Mouse (Mus musculus): ENCODE measurements around the gene Lamb1.

Gene Lamb1

GRCm38 (mm10) chr12:31289046-31289445 is 24.0 kb downstream of the Lamb1 start:
- DNase-seq (ENCODE audit: low read depth): no peak

DNA sequence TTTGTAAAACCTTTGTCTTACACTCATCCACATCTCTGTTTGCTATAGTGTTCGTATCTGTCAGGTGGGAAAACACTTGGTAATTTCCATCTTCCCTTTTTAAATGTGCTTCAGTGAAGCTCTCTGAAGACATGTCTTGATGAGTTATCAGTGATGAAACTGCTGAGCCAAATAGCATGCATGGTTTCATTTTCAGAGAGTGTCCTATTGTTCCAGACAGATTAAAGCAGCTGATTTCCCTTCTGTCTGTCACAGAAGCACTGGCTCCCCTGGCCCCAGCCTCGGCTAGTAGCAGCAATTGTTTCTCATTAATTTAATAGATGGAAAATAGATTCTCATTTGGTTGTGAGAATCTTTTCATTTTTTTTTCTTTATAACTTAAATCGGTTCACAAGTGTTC is 25.9 kb downstream of the Lamb1 start:
- DNase-seq (ENCODE audit: low read depth): no peak

DNA sequence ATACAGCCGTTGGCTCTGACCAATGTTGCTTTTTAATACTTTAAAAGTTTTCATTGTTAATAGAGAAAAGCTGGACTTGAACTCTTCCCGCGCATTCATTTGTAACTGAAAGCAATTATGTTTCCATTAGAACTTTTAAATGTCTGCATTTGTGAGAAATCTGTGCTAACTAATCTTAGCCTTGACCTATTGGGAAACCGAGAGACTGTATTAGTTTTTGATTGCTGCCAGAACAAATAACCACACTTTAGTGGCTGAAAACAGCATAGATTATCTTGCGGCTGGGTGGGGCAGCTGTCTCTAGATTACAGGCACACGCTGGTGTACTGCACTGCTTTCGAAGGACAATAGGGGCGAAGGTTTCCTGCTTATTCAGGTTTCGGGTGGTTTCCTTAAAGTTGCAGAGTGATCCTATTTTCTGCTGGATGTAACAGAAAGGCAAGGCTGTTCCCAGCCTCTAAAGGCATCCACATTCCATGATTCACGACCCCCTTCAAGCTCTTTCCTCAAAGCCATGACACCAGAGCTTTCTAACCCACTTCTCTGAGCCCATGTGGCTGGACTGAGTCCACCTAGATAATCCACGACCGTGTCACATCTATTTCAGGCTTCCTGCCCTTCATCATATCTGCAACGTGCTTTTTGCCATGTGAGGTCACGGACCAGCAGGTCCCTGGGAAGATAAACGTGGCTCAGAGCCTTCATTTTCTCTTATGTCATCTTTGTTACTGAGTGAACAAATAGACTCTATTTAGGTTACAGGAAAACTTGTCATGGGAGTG is 28.5 kb downstream of the Lamb1 start:
- no peak for DNase-seq (ENCODE audit: low read depth)

GRCm38 (mm10) chr12:31294526-31294925 is 29.5 kb downstream of the Lamb1 start:
- DNase-seq (ENCODE audit: low read depth): no peak

- no peak for DNase-seq (ENCODE audit: low read depth)
Measured at GRCm38 (mm10) chr12:31294996-31295395, 30.0 kb downstream of the Lamb1 start.

DNA sequence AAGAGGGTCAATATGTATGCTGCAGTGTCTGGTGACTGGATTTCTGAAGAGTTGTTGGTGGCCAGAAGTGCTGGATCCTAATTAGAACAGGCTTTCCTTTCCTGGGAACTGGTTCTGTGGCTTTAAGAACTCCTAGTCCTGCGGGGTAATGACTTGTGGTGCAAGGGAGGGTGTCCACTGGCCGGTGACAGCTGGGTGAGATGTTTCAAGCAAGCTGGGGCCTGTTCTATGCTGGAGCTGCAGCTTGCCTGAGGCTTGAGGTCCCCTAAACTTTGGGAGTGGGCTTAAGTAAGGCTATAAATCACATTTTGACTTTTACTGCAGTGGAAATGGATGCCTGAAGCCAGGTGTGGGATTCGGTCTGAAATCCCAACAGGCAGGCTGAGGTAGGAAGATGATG is 30.5 kb downstream of the Lamb1 start:
- DNase-seq (ENCODE audit: low read depth): no peak

DNA sequence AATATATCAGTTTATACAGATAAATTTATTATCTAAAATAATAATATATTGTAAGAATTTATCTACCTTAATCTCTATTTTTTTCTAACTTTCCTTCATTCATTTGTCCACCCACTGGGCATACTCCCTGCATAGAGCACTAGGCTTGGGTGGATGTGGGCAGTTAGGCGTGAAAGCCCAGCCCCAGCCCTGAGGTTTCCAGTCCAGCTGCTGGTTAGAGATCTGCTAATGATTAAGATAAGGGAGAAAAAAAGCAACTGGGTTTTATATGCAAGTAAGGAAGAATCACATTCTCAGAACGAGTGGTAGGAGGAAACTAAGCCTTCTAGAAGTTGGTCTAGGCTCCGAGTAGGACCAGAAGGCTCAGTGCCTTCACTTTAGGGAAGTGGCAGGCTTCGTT is 31.1 kb downstream of the Lamb1 start:
- peak; percentile 51 for DNase-seq (ENCODE audit: low read depth)

GRCm38 (mm10) chr12:31298122-31298521 is 33.1 kb downstream of the Lamb1 start:
- DNase-seq (ENCODE audit: low read depth): no peak

- DNase-seq (ENCODE audit: low read depth): no peak
Measured at GRCm38 (mm10) chr12:31298530-31298929, 33.5 kb downstream of the Lamb1 start.

- DNase-seq (ENCODE audit: low read depth): no peak
Measured at GRCm38 (mm10) chr12:31299126-31299525, 34.1 kb downstream of the Lamb1 start.

DNA sequence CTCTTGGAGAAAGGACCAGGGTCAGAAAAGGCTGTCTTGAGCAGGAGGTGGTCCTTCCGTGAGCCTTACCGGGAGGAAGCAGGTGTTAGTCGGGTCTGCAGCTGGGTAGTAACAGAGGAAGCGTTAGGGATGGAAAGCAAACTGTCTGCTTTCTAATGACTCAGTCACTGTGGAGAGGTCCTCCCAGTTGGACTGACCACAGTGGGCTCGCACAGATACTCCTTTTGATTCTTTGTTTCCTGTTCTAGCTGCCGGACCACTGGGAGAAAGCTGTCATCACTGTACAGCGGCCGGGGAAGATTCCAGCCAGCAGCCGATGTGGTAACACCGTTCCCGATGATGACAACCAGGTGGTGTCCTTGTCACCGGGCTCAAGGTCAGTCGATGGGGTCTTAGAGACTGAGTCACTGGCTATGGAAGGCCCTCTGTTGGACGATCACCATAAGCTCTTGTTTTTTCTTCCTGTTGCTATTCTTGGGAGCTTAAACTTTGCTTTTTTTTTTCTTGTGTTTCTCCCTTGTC is 34.7 kb downstream of the Lamb1 start:
- DNase-seq (ENCODE audit: low read depth): peak; percentile 79

GRCm38 (mm10) chr12:31300276-31300675 is 35.2 kb downstream of the Lamb1 start:
- no peak for DNase-seq (ENCODE audit: low read depth)

GRCm38 (mm10) chr12:31302266-31302665 is 37.2 kb downstream of the Lamb1 start:
- no peak for DNase-seq (ENCODE audit: low read depth)

- no peak for DNase-seq (ENCODE audit: low read depth)
Measured at GRCm38 (mm10) chr12:31302766-31303511, 37.9 kb downstream of the Lamb1 start.

DNA sequence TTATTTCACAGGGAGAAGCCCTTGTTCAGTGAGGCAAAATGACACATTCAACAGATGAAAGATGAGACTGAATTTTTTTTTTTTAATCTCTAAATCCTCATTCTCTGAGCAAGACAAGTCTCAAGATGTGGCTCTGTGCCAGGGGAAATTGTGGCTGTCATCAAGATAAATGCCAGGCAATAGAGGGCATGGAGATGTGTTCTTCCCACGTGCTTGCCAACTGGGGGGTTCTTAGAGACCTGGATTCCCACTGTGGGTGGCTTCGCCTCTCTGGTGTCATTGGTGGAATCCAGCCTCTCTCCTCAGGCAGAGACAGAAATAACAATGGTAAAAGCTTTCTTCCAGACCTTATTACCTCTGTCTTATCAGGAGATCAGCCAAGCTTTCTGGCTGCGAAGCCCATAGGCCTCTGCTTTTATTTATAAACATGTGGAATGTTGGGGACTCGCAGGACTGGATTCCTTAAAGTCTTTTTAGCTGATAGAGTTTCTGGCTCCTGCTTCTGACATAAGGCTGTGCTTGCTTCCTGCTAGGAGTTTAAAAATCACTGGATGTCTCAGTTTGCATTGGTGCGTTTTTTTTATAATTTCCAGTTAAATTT is 41.1 kb downstream of the Lamb1 start:
- DNase-seq (ENCODE audit: low read depth): peak; percentile 29

- no peak for DNase-seq (ENCODE audit: low read depth)
Measured at GRCm38 (mm10) chr12:31307011-31307410, 42.0 kb downstream of the Lamb1 start.

GRCm38 (mm10) chr12:31307756-31308155 is 42.7 kb downstream of the Lamb1 start:
- no peak for DNase-seq (ENCODE audit: low read depth)

DNA sequence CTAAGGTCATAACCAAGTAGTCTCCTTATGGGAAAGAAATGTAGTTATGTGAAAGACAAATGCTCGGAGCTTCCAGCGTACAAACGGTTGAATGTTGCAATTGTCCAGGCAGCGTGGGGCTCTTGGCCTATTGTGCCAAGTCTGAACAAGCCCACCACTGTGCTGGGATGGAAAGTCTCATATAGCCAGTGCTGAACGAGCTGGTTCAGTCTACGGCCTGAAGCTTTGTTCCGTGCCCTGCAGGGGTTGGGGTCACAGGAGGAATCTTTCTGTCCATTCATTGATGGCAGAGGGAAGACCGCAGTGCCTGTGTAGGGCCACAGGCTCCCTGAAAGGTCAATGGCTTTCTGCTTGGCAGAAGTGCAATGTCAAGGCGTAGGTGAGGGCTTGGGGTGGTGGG is 45.7 kb downstream of the Lamb1 start:
- DNase-seq (ENCODE audit: low read depth): no peak

DNA sequence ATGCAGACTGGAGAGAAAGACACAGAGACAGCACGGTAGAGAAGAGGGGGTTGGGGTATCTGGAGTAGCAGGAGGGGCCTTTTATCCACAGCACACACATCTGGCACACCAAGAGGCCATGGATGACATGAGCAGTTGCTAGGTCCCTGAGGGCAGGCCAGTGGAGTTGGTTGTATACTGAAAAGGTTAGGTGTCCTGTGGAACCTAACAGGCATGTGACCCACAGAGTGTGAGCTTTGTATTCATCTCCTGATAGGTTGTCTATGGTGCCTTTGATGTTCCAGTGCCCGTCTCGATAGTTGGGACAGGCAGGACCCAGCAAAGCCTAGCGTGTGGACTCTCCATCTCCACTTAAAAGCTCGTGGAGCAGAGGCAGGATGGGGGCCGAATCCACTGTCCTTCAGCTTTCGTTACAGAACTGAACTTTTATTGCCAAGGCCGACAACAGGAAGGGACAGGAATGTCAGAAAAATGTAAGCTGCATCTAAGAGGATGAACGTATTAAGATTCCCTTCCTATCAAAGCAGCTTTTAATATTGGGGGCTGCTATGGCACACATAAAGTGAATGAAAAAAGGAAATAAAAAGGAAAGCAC is 46.7 kb downstream of the Lamb1 start:
- DNase-seq (ENCODE audit: low read depth): no peak

DNA sequence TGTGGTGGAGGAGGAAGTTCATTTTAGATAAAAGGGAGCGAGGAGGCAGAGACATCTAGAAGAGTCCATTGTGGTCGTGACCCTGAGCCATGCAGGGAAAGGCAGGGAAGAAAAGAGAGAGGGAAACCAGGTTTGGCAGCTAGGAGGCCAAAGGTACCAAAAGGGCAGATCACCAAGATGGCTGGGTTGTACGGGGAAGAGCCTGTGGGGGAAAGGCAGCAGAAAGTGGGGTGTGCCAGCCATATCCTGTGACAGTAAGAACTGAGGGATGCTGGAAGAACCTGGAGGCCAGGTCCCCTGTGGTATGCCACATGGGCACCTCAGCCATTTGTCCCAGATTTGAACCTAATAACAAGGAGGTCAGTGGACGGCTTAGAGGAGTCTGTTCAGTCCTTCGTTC is 47.2 kb downstream of the Lamb1 start:
- no peak for DNase-seq (ENCODE audit: low read depth)

DNA sequence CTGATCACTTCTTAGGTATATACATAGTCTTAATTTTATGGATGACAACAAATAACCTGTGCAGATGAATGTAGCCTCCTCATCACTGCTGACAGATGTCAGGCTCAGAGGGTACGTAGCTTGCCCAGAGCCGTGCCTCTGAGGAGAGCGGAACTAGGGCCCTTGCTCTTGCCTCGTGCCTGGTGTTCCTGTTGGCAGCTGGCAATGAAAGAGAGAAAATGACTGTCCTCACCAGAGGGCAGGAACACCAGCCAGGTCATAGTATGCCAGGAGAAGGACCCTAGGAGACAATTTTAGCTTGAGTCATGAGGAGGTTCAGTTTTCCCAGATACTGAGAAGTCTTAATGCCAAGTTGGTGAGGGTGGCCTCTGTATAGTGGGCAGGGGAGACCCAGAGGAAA is 48.1 kb downstream of the Lamb1 start:
- no peak for DNase-seq (ENCODE audit: low read depth)

DNA sequence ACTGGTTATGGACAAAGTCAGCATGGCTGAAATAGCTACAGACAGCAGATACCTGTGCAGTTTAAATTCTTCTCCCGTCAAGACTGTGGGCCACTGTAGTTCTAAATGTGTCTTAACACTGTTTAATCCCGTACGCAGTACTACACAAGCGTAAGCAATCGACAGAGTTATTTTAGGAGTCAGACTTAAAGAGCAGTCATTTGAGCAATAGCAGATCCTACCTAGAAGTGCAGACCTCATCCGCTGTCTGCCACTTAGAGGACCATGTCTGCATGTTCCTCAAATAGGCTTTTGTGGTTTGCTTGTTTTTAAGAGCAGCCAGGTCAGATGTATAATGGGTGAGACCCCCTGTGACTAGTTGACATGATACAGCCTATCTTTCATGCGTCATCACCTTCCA is 49.3 kb downstream of the Lamb1 start:
- no peak for DNase-seq (ENCODE audit: low read depth)

DNA sequence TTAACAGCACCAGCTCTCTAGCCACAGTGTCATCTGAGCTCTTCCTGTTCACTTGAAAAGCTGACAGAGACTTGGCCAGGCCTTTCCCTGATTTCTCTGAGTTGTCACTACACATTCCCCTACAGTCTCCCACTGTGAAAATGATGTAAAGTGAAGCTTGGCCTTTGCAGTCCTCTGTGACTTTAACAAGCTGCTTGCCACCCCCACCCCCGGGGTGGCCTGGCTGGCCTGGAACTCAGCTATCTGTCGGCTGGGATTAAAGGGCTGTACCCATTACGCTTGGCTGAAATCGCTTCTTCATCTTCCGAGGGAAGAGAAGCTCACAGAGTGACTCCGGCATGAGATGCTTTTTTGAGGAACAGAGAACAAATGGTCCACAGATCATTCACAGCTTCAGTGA is 50.9 kb downstream of the Lamb1 start:
- no peak for DNase-seq (ENCODE audit: low read depth)
